Mouse (Mus musculus): ENCODE data around the gene Lpgat1. TPM values are rescaled to one million over a fixed set of nuclear protein-coding genes. Genes with fewer than 3 reads are reported as not detected.

Lpgat1 gene
- 2.1 and 6.8 TPM in 2 replicates for polyA plus RNA-seq (2012; ENCODE audit: low replicate concordance)

DNA sequence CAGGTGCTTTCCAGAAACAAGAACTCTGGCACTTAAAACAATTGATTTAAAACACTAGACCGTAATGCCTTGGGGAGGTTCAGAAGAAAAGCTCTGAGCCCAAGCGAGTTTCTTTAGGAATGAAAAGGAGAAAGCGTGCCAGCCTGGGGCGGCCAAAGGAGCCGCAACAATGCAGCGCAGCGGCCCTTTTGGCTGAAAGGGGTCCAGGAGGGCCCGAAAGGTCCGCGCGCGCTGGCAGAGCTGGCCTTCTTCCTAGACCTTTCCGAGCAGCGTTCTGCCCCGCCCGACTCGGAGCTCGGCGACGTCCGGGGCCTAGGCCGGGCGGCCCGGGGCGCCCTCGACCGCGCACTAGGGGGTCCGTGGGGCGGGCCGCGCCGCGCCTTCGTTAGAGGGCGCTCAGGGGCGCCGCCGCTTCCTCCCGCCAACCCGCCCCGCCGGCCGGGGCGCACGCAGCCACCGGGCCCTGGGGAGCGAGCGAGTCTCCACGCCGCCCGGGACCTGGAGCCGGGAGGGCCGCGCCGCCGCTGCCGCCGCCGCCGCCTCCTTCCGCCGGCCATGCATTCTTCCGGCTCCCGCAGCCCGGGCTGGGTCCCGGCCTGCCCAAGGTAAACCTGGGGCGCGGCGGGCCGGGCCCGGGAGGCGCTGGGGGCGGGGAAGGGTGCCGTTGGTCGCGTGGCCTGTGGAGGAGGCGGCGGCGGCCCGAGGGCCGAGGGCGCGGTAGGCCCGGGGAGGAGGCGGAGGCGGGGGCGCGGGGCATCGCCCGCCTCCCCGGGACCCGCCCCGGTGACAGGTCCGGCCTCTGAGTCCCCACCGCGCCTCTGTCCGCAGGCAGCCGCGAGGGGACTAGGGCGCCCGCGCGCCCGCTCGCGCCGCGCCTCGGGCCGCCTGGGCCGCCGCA lies at the start of gene Lpgat1:
Gene Lpgat1 (plus strand): TSS at position 234 of the 898 bp plus-strand sequence.

DNA sequence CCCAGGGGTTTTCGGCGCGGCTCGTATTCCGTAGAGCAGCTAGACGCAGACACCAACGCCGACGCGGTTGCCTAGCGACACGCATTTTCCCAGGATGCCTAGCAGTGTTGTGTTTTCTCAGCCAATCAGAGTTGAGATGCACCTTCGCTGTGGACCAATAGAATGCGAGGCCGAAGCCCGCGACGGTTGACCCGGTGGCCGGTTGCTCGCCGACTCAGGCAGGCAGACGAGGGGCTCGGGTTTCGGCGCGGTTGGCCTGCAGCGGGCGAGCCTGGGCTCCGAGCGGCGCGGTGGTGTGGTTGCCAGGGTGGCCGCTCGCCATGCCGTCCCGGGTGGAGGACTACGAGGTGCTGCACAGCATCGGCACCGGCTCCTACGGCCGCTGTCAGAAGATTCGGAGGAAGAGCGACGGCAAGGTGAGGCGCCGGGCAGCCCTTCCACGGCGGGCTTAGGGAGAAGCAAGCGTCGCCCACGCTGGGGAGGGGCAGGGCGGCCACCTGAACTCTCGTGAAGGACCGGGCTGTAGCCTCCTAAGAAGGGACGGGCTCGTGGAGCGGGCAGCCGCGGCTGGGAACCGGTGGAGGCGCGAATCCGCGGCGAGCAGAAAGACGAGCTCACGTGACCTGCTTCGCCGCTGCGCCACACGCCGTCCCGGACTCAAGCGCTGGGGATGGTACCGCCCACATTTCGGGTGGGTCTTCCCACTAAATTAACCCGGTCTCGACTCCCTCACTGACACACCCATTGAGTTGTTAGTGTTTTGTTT lies 103.9 kb downstream of the Lpgat1 start, which contains the start of gene Nek2:
Gene Nek2 (plus strand): TSS at position 119 of the 766 bp plus-strand sequence.

Other genes starting within 250 kb of the Lpgat1 start
- gene Dtl, start 142.3 kb upstream of the Lpgat1 start, polyA plus RNA-seq (2012; ENCODE audit: low replicate concordance): 8.2 and 26.9 TPM in 2 replicates
- gene Ints7, start 142.2 kb upstream of the Lpgat1 start, polyA plus RNA-seq (2012; ENCODE audit: low replicate concordance): 2.7 and 33.9 TPM in 2 replicates
- gene Nek2, start 103.6 kb downstream of the Lpgat1 start, polyA plus RNA-seq (2012; ENCODE audit: low replicate concordance): 7.3 and 7.8 TPM in 2 replicates
- gene Slc30a1, start 188.9 kb downstream of the Lpgat1 start, polyA plus RNA-seq (2012; ENCODE audit: low replicate concordance): 16.3 and 33.0 TPM in 2 replicates